Mouse (Mus musculus) thymus, adult 2 months (tissue): Measurements from ENCODE around the gene F13b.

ENCODE experiments used
- CTCF ChIP-seq: fragments of 200-500 bp; IDR thresholded peaks from 2 replicates; pipeline ENCODE4 v1.5.1; 2012; ENCODE audit warnings: mild to moderate bottlenecking, control low read depth, low read length, moderate library complexity, borderline replicate concordance; ENCODE audit not compliant: control insufficient read depth, poor library complexity, insufficient read depth; ENCODE audit errors: extremely low read depth
- POLR2A ChIP-seq: fragments of 200-500 bp; IDR thresholded peaks from 2 replicates; pipeline ENCODE4 v1.6.1; 2012; ENCODE audit warnings: mild to moderate bottlenecking, low read length, control low read depth, moderate library complexity; ENCODE audit not compliant: control insufficient read depth, poor library complexity, insufficient read depth; ENCODE audit errors: extremely low read depth

DNA sequence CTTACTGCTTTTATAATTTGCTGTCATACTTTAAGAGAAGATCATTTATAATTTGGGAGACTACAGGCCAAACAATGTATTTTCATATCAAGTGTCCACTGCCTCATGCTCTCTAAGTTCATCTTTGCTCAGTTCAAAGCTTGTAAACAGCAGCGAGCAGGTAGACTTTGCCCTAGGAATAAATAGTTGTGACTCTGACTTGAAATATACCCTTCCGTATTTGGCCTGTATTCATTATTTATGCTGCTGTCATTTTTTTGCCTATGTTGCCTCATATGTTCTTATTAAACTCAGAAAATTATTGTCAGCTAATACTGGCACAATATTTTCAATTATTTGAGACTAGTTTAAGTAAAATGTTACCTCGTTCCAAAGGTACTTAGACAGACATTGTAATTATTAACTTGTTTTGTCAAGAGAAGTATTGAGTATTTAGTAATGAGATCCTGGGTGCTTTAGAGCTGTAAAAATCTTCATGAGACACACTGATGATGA, at the start of gene F13b:
- TF ChIP-seq POLR2A, result no peak
- TF ChIP-seq CTCF, result no peak
